Mouse (Mus musculus): ENCODE data around the gene Mknk1. TPM values are rescaled to one million over a fixed set of nuclear protein-coding genes. Genes with fewer than 3 reads are reported as not detected.

Gene Mknk1
- polyA plus RNA-seq, 1 experiment from 2014 or later: 19.3 TPM

GRCm38 (mm10) chr4:115908641-115909040, 69.6 kb downstream of the Mknk1 start:
- Histone ChIP-seq H3K9ac (ENCODE audit: low read depth, low read length) (no peak overlapping the region), H3K27ac (ENCODE audit: low read depth, low read length) (no peak overlapping the region), H3K27me3 (ENCODE audit: control insufficient read depth, insufficient read depth, low read length) (peaks cover 19% of the 10 kb centered on the region), H3K4me1 (replicated peaks; ENCODE audit: control insufficient read depth, insufficient read depth, low read length) (peaks cover 14% of the 10 kb centered on the region), H3K9me3 (ENCODE audit: control insufficient read depth, low read length) (no peaks in the 10 kb centered on the region), H3K4me2 (replicated peaks; ENCODE audit: low read depth, low read length) (no peak overlapping the region), H3K36me3 (ENCODE audit: control insufficient read depth, insufficient read depth, low read length) (no peaks in the 10 kb centered on the region), H3K4me3 (ENCODE audit: low read depth, low read length) (no peak overlapping the region)
- DNase-seq (ENCODE audit: low spot score) (no peak), ATAC-seq (ENCODE audit: low FRiP score) (no peak)
- WGBS: 23% methylated on average over 7 of the region's 7 CpGs

GRCm38 (mm10) chr4:115911586-115911985, 72.6 kb downstream of the Mknk1 start:
- ATAC-seq (ENCODE audit: low FRiP score) (peak; percentile 59), DNase-seq (ENCODE audit: low spot score) (no peak)
- Histone ChIP-seq H3K27ac (ENCODE audit: low read depth, low read length) (no peak overlapping the region), H3K4me2 (replicated peaks; ENCODE audit: low read depth, low read length) (no peak overlapping the region), H3K4me3 (ENCODE audit: low read depth, low read length) (no peak overlapping the region), H3K9me3 (ENCODE audit: control insufficient read depth, low read length) (no peaks in the 10 kb centered on the region), H3K36me3 (ENCODE audit: control insufficient read depth, insufficient read depth, low read length) (no peaks in the 10 kb centered on the region), H3K27me3 (ENCODE audit: control insufficient read depth, insufficient read depth, low read length) (peaks cover 16% of the 10 kb centered on the region), H3K4me1 (replicated peaks; ENCODE audit: control insufficient read depth, insufficient read depth, low read length) (no peaks in the 10 kb centered on the region), H3K9ac (ENCODE audit: low read depth, low read length) (no peak overlapping the region)
- WGBS: 3% methylated on average over 4 of the region's 4 CpGs

GRCm38 (mm10) chr4:115919911-115920310, 80.9 kb downstream of the Mknk1 start:
- peaks cover 18% of the 10 kb centered on the region for H3K27me3 ChIP-seq (ENCODE audit: control insufficient read depth, insufficient read depth, low read length)
- H3K27ac ChIP-seq (ENCODE audit: low read depth, low read length): no peak overlapping the region
- 72% methylated on average over 16 of the region's 16 CpGs for WGBS
- no peaks in the 10 kb centered on the region for H3K9me3 ChIP-seq (ENCODE audit: control insufficient read depth, low read length)
- H3K36me3 ChIP-seq (ENCODE audit: control insufficient read depth, insufficient read depth, low read length): 0 out of 2 replicates have a peak, but pooled peaks cover 2% of the 10 kb centered on the region
- no peak overlapping the region for H3K4me2 ChIP-seq (replicated peaks; ENCODE audit: low read depth, low read length)
- H3K4me1 ChIP-seq (replicated peaks; ENCODE audit: control insufficient read depth, insufficient read depth, low read length): no peaks in the 10 kb centered on the region
- no peak overlapping the region for H3K9ac ChIP-seq (ENCODE audit: low read depth, low read length)
- ATAC-seq (ENCODE audit: low FRiP score) (no peak), DNase-seq (ENCODE audit: low spot score) (no peak)
- no peak overlapping the region for H3K4me3 ChIP-seq (ENCODE audit: low read depth, low read length)

- no peak overlapping the region for H3K4me2 ChIP-seq (replicated peaks; ENCODE audit: low read depth, low read length)
- no peaks in the 10 kb centered on the region for H3K9me3 ChIP-seq (ENCODE audit: control insufficient read depth, low read length)
- H3K27me3 ChIP-seq (ENCODE audit: control insufficient read depth, insufficient read depth, low read length): peaks cover 13% of the 10 kb centered on the region
- no peak overlapping the region for H3K27ac ChIP-seq (ENCODE audit: low read depth, low read length)
- no peak overlapping the region for H3K4me3 ChIP-seq (ENCODE audit: low read depth, low read length)
- H3K9ac ChIP-seq (ENCODE audit: low read depth, low read length): no peak overlapping the region
- 0 out of 2 replicates have a peak, but pooled peaks cover 2% of the 10 kb centered on the region for H3K36me3 ChIP-seq (ENCODE audit: control insufficient read depth, insufficient read depth, low read length)
- ATAC-seq (ENCODE audit: low FRiP score): no peak
- WGBS: 89% methylated on average over 5 of the region's 5 CpGs
- DNase-seq (ENCODE audit: low spot score): no peak
- H3K4me1 ChIP-seq (replicated peaks; ENCODE audit: control insufficient read depth, insufficient read depth, low read length): no peaks in the 10 kb centered on the region
Measured at GRCm38 (mm10) chr4:115922688-115923087, 83.7 kb downstream of the Mknk1 start.

DNA sequence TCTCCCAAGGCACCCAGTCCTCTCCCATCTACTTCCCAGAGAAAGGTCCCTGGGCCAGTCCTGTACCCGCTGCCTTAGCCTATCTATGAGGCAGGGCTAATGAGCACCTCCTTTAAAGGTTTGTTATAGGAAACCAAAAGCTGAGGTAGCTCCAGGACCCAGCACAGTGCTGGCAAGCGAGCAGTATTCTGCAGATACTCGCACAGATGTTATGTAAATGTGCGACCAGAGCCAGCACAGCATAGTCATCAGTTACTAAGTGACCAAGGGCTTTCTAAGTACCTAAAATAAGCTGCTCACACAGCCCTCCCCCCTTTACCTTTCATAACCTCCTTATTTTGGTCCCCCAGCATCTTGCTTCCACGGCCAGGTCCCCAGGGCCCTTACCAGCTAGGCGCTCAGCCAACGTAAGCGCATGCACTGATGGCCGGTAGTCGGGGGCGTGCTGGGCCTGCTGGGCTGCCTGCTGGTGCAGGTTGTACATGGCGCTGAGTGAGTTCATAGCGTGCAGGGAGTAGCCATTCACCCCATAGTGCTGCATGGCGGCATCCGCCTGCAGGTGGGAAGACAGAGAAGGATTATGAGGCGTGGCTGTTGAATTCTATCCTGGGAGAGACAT, 84.4 kb downstream of the Mknk1 start:
- Histone ChIP-seq H3K9ac (ENCODE audit: low read depth, low read length) (no peak overlapping the region), H3K27ac (ENCODE audit: low read depth, low read length) (no peak overlapping the region), H3K4me1 (replicated peaks; ENCODE audit: control insufficient read depth, insufficient read depth, low read length) (no peaks in the 10 kb centered on the region), H3K36me3 (ENCODE audit: control insufficient read depth, insufficient read depth, low read length) (0 out of 2 replicates have a peak, but pooled peaks cover 2% of the 10 kb centered on the region), H3K4me3 (ENCODE audit: low read depth, low read length) (no peak overlapping the region), H3K4me2 (replicated peaks; ENCODE audit: low read depth, low read length) (no peak overlapping the region), H3K9me3 (ENCODE audit: control insufficient read depth, low read length) (no peaks in the 10 kb centered on the region), H3K27me3 (ENCODE audit: control insufficient read depth, insufficient read depth, low read length) (peaks cover 7% of the 10 kb centered on the region; the same call in 1 of the 2 replicates)
- 76% methylated on average over 16 of the region's 16 CpGs for WGBS
- ATAC-seq (ENCODE audit: low FRiP score): no peak
- no peak for DNase-seq (ENCODE audit: low spot score)

DNA sequence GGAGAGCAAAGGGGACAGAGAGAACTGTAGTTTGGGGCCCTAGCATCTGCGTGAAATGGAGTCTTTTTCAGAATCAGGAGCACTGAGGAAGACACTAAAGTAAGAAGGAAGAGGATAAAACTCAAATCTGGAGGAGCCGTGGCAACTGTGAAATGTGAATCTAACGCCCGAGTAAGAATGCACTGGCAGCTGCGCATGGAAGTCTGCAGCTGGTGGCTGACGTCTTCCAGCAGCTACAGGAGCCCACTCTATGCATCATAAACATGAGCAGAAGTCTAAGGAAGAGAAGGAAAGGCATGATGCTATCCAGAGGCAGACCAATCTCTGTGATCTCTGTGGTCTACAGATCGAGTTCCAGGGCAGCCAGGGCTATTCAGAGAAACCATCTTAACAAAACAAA, 88.6 kb downstream of the Mknk1 start:
- H3K9me3 ChIP-seq (ENCODE audit: control insufficient read depth, low read length): no peaks in the 10 kb centered on the region
- no peak for DNase-seq (ENCODE audit: low spot score)
- peaks cover 28% of the 10 kb centered on the region for H3K27me3 ChIP-seq (ENCODE audit: control insufficient read depth, insufficient read depth, low read length)
- H3K9ac ChIP-seq (ENCODE audit: low read depth, low read length): no peak overlapping the region
- no peak overlapping the region for H3K27ac ChIP-seq (ENCODE audit: low read depth, low read length)
- no peak overlapping the region for H3K4me3 ChIP-seq (ENCODE audit: low read depth, low read length)
- no peaks in the 10 kb centered on the region for H3K4me1 ChIP-seq (replicated peaks; ENCODE audit: control insufficient read depth, insufficient read depth, low read length)
- H3K4me2 ChIP-seq (replicated peaks; ENCODE audit: low read depth, low read length): no peak overlapping the region
- H3K36me3 ChIP-seq (ENCODE audit: control insufficient read depth, insufficient read depth, low read length): no peaks in the 10 kb centered on the region
- no peak for ATAC-seq (ENCODE audit: low FRiP score)
- 74% methylated on average over 7 of the region's 7 CpGs for WGBS

Other genes starting within 250 kb of the Mknk1 start
- gene Cyp4a32, start 238.2 kb upstream of the Mknk1 start, polyA plus RNA-seq (2014; fragmentation: Nextera tagmentation; extraction: Ambion mirVana): not detected in 2 replicates
- not detected in 2 replicates for gene Cyp4b1, start 191.5 kb upstream of the Mknk1 start, polyA plus RNA-seq (2014; fragmentation: Nextera tagmentation; extraction: Ambion mirVana)
- 39.9 and 45.0 TPM in 2 replicates for gene Efcab14, start 101.5 kb upstream of the Mknk1 start, polyA plus RNA-seq (2014; fragmentation: Nextera tagmentation; extraction: Ambion mirVana)
- 0.29 TPM in 1 of 2 replicates, not detected in the other for gene Tex38, start 58.2 kb upstream of the Mknk1 start, polyA plus RNA-seq (2014; fragmentation: Nextera tagmentation; extraction: Ambion mirVana)
- gene Atpaf1, start 54.4 kb upstream of the Mknk1 start, polyA plus RNA-seq (2014; fragmentation: Nextera tagmentation; extraction: Ambion mirVana): 42.5 and 46.0 TPM in 2 replicates
- gene Mob3c, start 11.1 kb upstream of the Mknk1 start, polyA plus RNA-seq (2014; fragmentation: Nextera tagmentation; extraction: Ambion mirVana): 3.3 and 4.6 TPM in 2 replicates
- gene Kncn, start 45.2 kb downstream of the Mknk1 start, polyA plus RNA-seq (2014; fragmentation: Nextera tagmentation; extraction: Ambion mirVana): not detected in 2 replicates
- gene 6430628N08Rik, start 51.5 kb downstream of the Mknk1 start, polyA plus RNA-seq (2014; fragmentation: Nextera tagmentation; extraction: Ambion mirVana): not detected in 2 replicates
- gene Dmbx1, start 100.7 kb downstream of the Mknk1 start, polyA plus RNA-seq (2014; fragmentation: Nextera tagmentation; extraction: Ambion mirVana): 2.4 and 2.5 TPM in 2 replicates
- gene Faah, start 178.7 kb downstream of the Mknk1 start, polyA plus RNA-seq (2014; fragmentation: Nextera tagmentation; extraction: Ambion mirVana): 3.9 and 4.1 TPM in 2 replicates
- 19.3 and 20.7 TPM in 2 replicates for gene Nsun4, start 214.7 kb downstream of the Mknk1 start, polyA plus RNA-seq (2014; fragmentation: Nextera tagmentation; extraction: Ambion mirVana)
- gene Uqcrh, start 235.9 kb downstream of the Mknk1 start, polyA plus RNA-seq (2014; fragmentation: Nextera tagmentation; extraction: Ambion mirVana): 413 and 425 TPM in 2 replicates
- 65.5 and 72.3 TPM in 2 replicates for gene Lrrc41, start 236.1 kb downstream of the Mknk1 start, polyA plus RNA-seq (2014; fragmentation: Nextera tagmentation; extraction: Ambion mirVana)

Data from hindbrain, embryonic 11.5 days (tissue).